Mouse (Mus musculus): Measurements from ENCODE around the gene Mast2.
A peak's percentile ranks its signal among the peaks of the same experiment; 100 is the strongest.

Gene Mast2

DNA sequence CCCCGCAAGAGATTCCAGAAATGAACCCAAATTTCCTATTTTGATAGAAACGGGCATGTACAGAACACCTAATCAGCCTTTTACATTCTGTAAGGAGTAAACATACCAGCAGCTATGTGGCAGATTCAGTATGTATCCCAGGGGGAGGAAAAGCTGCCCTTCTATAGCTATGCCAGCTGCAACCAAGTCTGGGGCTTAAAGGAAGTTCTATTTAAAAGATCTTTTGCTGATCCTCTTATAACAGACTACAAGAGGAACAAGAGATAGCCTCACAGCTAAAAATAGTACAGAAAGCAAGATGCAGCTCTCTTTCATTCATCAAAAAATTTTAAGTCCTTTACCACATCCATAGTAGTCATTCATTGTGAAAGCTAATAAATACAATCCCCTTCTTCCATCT, 57.3 kb downstream of the Mast2 start:
- DNase-seq (ENCODE audit: low read depth): no peak

DNA sequence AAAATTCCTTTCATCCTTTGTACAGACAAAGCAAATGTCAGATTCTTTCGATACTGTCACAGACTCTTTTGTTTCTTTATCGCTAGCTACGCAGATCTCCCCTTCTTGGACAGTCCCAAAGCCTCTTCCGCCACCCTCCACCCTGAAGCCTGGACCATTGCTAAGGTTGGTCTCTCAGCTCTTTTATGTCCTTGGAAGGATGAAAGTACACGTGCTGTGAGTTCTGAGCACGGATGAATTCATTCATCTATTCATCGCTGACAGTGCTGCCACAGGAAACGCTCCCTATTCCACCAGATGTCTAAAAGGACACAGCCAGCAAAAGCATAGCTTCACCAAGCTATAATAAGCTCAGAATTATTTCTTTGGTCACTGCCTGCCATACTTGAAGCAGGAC, 58.0 kb downstream of the Mast2 start:
- no peak for DNase-seq (ENCODE audit: low read depth)

DNA sequence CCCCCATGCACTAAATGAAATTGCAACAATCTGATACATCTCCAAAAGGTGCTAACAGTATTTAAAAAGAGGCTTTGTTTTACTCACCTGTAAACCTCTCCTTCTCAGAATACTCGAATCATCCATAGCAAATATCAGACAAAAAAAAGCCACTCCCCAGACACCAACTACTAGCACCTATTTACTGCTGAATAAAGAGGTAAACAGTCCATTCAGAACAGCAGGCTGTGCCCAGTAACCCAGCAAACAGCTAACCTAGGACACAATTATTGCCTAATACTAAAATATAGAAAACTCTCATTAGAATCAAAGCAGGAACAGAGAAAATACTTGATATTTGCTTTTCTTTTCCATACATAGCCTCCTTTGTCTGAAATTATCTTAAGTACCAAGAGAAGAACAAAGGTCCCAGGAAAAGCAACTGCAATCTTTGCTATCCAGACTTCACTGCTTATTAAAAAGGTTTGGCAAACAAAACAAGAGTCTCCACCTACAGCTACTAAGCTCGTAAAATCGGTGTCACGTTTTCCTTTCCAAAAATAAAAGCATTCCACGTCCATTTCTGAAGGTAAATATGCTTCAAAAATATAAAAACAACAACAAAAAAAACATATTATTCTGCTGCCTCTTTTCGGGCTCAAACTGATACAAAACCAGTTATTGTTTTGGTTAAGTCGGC, 58.6 kb downstream of the Mast2 start:
- no peak for DNase-seq (ENCODE audit: low read depth)

DNA sequence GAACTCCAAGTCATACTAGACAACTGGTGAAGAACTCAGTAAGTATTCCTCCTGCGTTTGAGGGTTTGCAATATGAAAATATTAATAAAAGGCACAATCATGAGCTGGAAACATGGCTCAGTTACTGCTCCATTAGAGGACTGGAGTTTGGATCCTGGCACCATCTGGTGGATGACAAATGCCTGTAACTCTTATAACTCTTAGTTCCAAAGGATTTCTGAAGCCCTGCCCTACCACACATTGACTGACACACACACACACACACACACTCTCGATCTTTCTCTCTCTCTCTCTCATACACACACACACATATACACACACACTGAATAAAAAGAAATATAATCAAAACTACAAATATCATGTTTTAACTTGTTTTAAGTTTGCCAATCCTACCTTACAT, 60.1 kb downstream of the Mast2 start:
- DNase-seq (ENCODE audit: low read depth): no peak

DNA sequence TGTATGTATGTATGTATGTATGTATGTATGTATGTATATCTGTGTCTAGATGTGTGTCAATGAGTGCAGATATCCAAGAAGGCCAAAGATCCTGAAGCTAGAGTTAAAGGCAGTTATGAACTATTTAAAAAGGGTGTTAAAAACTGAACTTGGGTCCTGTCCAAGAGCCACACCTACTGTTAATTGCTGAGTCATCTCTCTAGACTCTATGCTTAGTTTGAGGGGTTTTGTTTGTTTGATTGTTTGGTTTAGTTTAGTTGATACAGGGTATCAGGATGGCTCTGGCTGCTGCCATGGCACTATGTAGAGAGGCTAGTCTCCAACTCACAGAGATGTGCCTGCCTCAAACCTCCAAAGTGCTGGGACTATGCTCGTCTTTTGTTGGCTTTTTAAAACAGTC, 61.3 kb downstream of the Mast2 start:
- no peak for DNase-seq (ENCODE audit: low read depth)

DNA sequence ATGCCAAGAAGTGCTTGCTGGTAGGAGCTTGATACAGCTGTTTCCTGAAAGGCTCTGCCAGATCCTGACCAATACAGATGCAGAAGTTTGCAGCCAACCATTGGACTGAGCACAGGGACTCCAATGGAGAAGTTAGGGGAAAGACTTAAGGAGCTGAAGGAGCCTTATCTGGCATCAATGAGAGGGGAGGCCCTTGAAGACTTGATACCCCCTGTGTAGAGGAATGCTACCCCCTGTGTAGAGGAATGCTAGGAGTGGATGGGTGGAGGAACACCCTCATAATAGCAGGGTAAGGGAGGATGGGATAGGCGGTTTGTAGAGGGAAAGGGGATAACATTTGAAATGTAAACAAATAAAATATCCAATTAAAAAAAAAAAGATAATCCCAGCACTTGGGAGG, 65.9 kb downstream of the Mast2 start:
- no peak for DNase-seq (ENCODE audit: low read depth)

DNA sequence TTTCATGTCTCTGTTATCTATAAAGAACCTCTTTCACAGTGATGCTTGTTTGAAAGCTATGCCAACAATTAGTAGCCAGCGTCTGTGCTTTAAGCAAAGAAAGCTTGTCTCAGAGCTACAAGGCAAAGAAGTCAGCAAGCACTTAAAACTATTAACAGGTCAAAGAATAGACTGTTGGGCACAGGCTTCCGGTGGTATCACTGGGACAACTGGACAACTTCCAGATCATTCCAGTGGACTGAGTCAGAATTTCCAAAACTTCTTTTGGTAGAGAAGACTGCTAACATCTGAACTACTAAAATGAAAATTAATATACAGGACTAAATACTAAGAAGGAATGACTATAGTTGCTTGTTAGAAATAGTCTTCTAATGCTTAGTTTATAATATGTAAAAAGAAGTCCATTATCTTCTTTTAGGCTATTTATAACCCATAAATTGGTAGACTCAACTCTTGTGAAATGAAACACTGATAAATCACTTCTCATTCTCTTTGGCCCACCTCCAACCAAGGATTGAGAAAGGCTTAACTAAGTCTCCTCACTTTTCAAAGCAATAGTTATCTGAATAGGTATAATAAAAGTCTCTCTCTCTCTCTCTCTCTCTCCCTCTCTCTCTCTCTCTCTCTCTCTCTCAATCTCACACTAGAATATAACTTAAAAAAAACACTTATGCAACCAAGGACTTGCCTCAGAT, 85.9 kb downstream of the Mast2 start:
- DNase-seq (ENCODE audit: low read depth): no peak

DNA sequence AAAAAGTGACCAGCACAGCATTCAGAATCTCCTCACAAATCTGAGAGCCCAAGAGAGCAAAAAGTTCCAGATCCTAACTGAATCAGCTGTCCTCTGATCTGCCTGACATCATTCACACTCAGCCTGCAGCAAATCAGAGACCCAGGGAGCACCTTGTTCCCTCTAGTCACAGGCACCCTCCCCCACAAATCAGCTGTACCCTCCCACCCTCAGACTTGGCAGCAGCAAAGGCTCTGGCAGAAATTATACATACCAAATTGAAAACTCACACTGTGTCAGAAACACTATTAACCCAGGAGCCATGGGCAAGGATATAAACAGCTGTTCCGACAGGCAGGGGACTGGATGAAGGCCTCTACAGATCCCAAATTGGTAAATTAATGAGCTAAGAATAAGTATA, 92.3 kb downstream of the Mast2 start:
- no peak for DNase-seq (ENCODE audit: low read depth)

DNA sequence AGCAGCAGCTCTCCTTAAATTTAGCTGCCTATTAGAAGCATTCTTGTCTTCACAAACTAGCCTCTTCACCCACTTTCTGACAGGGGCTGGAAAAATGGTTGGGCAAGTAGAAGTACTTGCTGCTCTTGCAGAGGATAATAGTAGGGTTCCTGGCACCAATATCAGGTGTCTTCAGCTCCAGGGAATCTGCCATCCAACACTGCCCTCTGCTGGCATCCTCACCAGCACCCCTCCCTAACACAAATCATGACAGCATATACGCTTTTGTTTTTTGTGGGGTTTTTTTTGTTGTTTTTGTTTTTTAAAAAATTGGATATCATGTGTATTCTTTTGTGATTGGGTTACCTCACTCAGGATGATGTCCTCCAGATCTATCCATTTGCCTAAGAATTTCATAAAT, 105.9 kb downstream of the Mast2 start:
- DNase-seq (ENCODE audit: low read depth): peak; percentile 47

DNA sequence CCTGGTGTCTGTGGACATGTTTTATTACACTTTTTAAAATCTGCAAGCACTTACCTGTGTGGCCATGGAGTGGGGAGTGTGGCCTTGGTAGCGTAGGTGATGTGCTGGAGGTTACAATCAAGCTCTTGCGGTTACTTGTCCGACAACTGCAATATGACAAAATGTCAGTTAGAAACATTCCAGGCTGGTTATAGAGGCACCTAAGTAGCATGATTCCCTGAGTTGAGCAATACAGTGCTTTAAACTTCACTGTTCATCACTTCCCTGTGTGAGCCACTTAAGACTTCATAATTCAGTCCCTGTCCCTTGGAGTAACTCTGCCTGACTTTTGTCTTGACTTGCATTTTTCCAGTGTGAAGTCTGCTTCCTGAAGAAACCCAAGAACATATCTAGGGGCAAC, 111.1 kb downstream of the Mast2 start:
- no peak for DNase-seq (ENCODE audit: low read depth)

DNA sequence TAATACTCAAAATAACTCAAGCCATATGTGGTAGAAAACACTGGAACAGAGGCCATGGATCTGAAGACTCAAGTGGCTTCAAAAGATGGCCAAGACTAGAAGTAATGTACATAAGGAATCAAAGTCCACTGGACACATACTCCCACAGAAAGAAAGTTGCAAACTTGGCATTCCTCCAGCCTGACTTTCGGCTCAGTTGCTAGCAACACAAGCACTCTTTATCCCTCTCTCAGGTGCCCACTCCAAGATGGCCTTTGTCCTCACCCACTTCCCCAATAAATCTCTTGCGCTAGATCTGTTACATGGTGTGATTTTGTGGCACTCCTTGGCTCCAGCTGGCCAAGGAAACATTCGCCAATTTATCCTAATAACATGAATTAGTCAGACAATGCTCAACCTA, 111.5 kb downstream of the Mast2 start:
- no peak for DNase-seq (ENCODE audit: low read depth)

DNA sequence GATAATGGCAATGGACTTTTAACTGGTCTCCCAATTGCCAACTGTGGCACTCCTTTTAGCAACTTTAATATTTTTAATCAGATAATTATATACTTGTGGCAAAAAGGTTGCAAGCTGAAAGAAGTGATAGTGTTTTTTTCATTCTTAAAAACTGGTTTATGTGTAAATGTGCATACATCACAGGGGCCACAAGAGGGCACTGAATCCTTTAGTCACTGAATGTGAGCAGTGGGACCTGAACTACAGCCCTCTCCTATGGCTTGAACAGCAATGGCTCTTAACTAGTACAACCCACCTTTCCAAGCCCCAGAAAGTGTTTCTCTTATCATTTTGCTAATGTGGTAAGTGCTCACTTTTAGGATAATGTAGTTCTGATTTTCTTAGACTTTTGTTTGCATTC, 121.9 kb downstream of the Mast2 start:
- DNase-seq (ENCODE audit: low read depth): peak; percentile 46

DNA sequence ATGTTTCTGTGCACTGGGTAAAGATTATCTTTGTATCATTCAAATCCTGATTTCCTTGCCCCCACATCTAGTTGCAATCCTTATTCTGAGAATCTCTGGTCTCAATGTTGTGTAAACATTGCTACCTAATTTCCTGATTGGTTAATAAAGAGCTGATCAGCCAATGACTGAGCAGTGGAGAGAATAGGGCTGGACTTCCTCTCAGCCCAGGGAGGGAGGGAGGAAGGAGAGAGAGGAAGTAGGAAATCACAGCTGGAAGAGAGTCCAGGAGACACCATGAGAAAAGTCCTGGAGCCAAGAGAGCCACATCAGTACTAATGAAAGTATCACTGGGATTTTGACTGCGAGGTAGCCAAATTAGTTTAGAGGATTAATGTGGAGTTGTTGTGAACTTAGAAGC, 127.7 kb downstream of the Mast2 start:
- no peak for DNase-seq (ENCODE audit: low read depth)

DNA sequence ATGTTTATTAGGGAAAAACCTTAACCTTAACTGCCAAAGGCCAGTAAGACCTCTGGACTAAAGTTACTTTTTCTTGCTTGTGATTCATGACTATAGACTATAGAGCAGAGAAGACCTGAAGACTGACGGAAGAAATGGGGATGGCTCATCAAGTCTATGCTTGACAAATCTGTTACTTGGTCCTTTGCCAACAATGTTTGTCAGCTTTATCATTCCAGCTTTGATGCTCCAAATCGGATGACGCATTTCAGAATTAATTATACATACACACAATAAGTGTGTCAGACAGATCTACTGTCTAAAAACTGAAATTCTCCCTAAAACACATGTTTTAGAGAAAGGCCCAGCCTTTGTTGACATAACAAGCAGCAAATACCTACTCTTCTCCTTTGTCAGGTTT, 134.7 kb downstream of the Mast2 start:
- no peak for DNase-seq (ENCODE audit: low read depth)

DNA sequence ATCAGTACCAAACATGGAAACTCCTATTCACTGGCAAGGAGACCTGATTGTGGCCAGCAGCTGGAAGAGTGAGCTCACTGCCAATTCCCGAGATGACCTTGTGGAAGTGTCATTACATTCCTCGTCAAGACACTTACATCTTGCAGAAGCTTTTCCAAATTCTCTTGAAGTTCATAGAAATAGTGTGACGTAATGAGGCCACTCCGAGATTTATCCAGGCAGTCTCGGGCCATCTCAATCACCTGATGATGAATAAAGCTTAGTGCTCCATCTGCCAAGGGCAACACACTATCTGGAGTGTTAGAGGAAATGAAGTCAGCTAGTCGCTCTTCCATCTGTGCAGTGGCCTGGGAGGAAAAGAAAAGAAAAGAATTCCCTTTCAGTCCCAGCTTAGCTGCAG, 141.9 kb downstream of the Mast2 start:
- DNase-seq (ENCODE audit: low read depth): no peak

DNA sequence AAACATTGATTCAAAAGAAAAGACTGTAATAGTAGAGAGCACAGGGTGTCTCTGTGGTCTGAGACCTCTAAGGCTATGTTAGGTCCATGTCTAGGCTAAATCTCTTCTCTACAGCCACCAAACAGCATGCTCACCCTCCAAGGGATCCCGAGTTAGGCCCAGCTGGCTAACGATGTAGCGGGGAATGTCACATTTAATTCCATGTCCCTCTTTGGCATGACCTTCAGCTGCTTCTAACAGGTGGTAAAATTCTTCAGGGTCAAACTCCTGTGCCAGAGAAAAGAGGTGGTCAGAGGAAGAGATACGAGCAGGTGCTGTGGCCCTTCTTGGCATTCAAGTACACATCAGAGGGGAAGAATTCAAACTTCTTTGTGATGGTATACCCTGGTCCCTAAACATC, 146.4 kb downstream of the Mast2 start:
- no peak for DNase-seq (ENCODE audit: low read depth)

DNA sequence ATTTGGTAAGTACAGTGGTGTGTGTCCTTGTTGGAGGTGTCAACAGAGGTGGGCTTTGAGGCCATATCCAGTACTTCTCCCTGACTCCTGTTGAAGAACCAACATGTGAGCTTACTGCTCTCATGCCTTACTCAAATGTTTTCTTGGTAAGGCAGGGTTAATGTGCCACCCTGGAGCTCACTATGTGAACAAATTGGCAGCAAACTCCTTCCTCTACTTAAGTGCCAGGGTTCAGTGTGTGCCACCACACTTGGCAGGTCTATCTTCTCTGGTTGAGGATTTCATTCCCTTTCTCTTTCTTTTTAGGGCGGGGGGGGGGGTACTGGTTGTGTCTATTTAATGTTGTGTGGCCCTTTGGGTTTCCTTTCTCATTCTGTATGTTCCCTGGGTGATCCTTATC, 159.4 kb downstream of the Mast2 start:
- DNase-seq (ENCODE audit: low read depth): no peak

DNA sequence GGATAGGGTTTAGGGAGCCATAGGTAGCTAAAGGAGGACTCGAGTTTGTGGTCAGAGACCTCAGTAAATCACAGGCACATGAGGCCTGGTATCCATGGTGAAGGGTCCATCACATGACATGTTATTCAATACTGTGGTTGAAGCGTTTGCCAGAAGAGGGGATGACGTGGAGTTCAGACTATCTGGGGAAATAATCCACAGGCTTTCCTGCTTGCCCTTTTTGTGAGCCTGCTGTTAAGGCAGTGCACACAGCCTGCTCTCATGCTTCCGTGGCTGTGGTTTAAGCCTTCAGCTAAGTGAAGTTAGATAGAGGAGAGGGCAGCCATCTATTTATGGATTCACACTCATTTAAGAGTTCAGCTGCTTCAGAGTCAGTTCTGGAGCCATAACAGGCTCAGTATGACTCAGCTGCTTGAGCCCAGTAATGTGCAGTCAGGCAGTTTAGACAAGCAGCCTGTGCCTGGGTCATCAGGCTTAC, 163.1 kb downstream of the Mast2 start:
- DNase-seq (ENCODE audit: low read depth): no peak

DNA sequence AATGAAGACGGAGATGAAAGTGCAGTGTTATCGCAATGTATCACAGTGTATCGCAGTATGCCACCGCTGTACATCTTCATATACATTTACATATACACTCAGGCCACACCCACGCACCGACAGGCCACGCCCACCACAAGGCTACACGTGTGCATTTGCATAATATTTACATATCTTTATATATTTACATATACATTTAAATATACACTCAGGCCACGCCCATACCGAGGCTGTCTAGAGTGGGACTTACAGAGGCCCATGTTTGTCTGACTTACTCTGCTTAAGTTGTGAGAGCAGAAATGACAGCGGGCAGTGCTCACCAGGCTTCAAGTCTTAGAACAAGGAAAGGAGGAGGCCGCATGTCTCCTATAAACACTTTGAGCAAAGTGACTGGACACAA, 170.7 kb downstream of the Mast2 start:
- no peak for DNase-seq (ENCODE audit: low read depth)

DNA sequence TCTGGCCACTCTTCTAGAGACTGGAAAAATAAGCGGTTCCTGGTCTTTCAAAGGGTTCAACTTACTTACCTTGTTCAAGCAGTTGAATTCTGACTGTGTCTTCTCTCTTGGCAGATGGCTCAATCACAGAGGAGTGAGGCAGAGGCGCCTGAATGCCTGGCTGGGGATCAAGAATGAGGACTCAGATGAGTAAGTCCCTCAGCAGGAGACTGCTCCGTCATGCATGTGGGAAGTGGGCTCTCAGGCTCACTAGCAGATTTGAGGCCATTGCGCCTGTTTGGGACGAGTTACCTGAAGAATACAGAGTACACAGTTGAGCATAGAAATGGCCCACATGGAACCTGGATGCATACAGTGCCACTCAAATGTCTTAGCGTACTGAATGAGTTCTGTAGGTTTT, 172.4 kb downstream of the Mast2 start:
- DNase-seq (ENCODE audit: low read depth): no peak

DNA sequence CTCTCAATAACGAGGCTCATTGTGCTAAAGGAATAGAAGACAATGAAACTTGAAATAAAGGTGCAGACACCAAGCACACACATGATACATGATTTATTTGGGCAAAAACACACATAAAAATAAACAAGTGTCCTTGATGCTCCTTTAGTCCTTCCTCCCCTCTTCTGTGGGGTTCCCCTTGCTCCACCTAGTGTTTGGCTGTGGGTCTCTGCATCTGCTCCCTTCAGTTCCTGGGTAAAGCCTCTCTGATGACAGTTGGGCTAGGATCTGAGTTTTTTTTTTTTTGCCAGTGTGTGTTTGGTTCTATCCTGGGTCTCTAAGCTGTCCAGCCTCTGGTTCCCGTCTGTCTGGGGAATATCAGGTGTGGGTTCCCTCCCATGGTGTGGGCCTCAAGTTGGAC, 181.8 kb downstream of the Mast2 start:
- DNase-seq (ENCODE audit: low read depth): peak; percentile 19

DNA sequence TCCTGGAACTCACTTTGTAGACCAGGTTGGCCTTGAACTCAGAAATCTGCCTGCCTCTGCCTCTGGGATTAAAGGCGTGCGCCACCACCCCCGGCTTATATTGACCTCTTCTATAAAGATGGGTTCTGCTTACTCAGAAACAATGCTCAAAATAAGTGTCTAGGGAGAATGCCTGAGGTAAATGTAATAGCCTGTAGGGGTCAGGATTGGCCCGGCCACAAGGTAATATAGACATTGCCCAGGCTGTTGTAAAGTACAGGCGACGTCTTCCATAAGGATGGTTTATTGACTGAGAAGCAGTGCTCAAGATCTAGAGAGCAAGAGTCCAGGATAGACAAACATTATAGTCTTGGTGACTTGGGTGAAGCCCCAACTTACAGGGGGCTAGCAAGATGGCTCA, 195.8 kb downstream of the Mast2 start:
- no peak for DNase-seq (ENCODE audit: low read depth)
